Mouse (Mus musculus): ENCODE measurements around the gene Hoxa6. TPM values are rescaled to one million over a fixed set of nuclear protein-coding genes. Genes with fewer than 3 reads are reported as not detected.

Gene Hoxa6
- polyA plus RNA-seq, 1 experiment from 2014 or later: 2.8 TPM

DNA sequence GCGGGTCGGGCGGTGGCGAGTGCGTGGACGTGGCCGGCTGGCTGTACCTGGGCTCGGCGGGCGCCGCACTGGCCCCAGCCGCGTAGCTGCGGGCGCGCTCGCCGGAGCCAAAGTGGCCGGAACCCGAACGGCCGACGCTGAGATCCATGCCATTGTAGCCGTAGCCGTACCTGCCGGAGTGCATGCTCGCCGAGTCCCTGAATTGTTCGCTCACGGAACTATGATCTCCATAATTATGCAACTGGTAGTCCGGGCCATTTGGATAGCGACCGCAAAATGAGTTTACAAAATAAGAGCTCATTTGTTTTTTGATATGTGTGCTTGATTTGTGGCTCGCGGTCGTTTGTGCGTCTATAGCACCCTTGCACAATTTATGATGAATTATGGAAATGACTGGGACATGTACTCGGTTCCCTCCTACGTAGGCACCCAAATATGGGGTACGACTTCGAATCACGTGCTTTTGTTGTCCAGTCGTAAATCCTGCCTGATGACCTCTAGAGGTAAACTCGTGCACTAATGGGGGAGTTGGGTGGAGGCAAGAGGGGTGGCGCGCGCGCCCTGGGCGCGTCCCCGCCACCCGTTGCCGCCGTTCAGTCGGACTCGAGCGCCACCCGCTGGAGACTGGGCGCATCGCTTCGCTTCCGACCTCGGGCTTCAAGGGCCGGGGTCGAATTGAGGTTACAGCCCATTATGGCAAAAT is 4.3 kb downstream of the Hoxa6 start, which contains the start of gene Hoxa5:
Gene Hoxa5 (minus strand): TSS at position 538 of the 703 bp plus-strand sequence.
- Histone ChIP-seq H3K27me3 (ENCODE audit: insufficient read depth, low read length) (no peaks in the 10 kb centered on the region), H3K4me3 (replicated peaks; ENCODE audit: low read depth, low read length) (peak within 1 kb of the TSS; percentile 59), H3K9me3 (replicated peaks; ENCODE audit: low read length) (no peaks in the 10 kb centered on the region), H3K4me2 (ENCODE audit: low read length) (peak within 1 kb of the TSS; percentile 89), H3K36me3 (ENCODE audit: insufficient read depth, low read length) (0 out of 2 replicates have a peak, but pooled peaks cover 7% of the 10 kb centered on the region), H3K27ac (peak within 1 kb of the TSS; percentile 74), H3K9ac (ENCODE audit: low read depth, low read length) (peak within 1 kb of the TSS; percentile 76), H3K4me1 (replicated peaks; ENCODE audit: insufficient read depth, low read length) (peaks cover 32% of the 10 kb centered on the region)
- TF ChIP-seq CTCF (IDR thresholded peaks at IDR 0.05; ENCODE audit: low read depth): peak; percentile 89
- peak; percentile 74 for ATAC-seq (replicated peaks; ENCODE audit: low FRiP score, low read depth)
- peak; percentile 98 for DNase-seq (ENCODE audit: low spot score)
- 3% methylated on average over 65 of the region's 65 CpGs for WGBS

DNA sequence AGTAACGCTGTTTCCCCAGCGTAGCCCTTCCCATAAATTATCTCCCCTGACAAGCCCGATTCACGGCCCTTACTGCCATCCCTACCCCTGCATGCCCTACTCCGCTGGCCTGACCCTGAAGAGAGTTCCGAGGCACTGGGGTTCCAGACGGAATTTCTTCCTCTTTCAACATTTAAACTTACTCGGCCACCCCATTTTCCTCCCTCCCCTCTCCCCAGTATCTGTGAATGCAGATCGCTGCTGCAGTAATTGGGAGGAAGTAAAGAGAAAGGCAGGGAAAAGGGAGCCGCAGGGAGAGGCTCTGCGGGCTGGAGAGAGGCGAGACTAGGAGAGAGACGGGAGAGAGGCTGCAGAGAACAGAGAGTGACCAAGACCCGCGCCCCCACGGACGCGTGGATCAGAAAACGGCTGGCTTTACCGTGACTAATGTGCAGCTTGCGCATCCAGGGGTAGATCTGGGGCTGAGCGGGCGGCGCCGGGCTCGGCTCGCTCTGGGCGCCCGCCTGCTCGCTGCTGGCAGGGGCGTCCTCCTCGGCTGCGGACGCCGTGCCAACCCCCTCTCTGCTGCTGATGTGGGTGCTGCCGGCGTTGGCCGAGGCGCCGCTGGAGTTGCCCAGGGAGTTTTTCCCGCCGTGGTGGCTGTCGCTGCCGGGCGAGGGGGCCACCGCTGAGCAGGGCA is 5.0 kb downstream of the Hoxa6 start:
- H3K4me3 ChIP-seq (replicated peaks; ENCODE audit: low read depth, low read length): peak overlapping the region; percentile 59
- WGBS: 6% methylated on average over 44 of the region's 46 CpGs
- no peak for DNase-seq (ENCODE audit: low spot score)

DNA sequence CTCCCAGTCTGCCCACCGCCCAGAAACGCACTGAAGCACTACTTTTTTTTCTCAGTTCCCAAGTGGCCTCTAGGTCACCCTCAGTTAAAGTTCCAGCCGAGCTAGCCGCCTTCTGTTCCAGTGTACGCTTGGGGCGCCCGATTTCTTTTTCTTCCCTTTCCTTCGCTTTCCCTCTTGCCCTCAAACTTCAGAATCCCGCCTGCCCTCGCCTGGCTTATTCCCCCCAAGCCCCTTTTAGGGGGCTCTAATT is 5.5 kb downstream of the Hoxa6 start:
- no peaks in the 10 kb centered on the region for H3K9me3 ChIP-seq (replicated peaks; ENCODE audit: low read length)
- DNase-seq (ENCODE audit: low spot score) (peak; percentile 83), ATAC-seq (replicated peaks; ENCODE audit: low FRiP score, low read depth) (no peak)
- H3K4me3 ChIP-seq (replicated peaks; ENCODE audit: low read depth, low read length): peak overlapping the region; percentile 59
- peak; percentile 18; the same call in 1 of the 2 replicates for TF ChIP-seq CTCF (IDR thresholded peaks at IDR 0.05; ENCODE audit: low read depth)
- H3K4me2 ChIP-seq (ENCODE audit: low read length): peak overlapping the region; percentile 89
- no peaks in the 10 kb centered on the region for H3K27me3 ChIP-seq (ENCODE audit: insufficient read depth, low read length)
- H3K27ac ChIP-seq: peak overlapping the region; percentile 74
- H3K4me1 ChIP-seq (replicated peaks; ENCODE audit: insufficient read depth, low read length): peaks cover 30% of the 10 kb centered on the region
- 0 out of 2 replicates have a peak, but pooled peaks cover 11% of the 10 kb centered on the region for H3K36me3 ChIP-seq (ENCODE audit: insufficient read depth, low read length)
- 13% methylated on average over 10 of the region's 10 CpGs for WGBS
- H3K9ac ChIP-seq (ENCODE audit: low read depth, low read length): peak overlapping the region; percentile 76

More for the DNA sequence above, 5.0 kb downstream of the Hoxa6 start:
- H3K9me3 ChIP-seq (replicated peaks; ENCODE audit: low read length): no peaks in the 10 kb centered on the region
- no peaks in the 10 kb centered on the region for H3K27me3 ChIP-seq (ENCODE audit: insufficient read depth, low read length)
- 0 out of 2 replicates have a peak, but pooled peaks cover 10% of the 10 kb centered on the region for H3K36me3 ChIP-seq (ENCODE audit: insufficient read depth, low read length)
- TF ChIP-seq CTCF (IDR thresholded peaks at IDR 0.05; ENCODE audit: low read depth): 0 out of 2 replicates have a peak, but pooled peaks have one; percentile 1
- peak; percentile 6; the same call in 1 of the 2 replicates for ATAC-seq (replicated peaks; ENCODE audit: low FRiP score, low read depth)
- H3K9ac ChIP-seq (ENCODE audit: low read depth, low read length): peak overlapping the region; percentile 76
- peak overlapping the region; percentile 89 for H3K4me2 ChIP-seq (ENCODE audit: low read length)
- H3K27ac ChIP-seq: peak overlapping the region; percentile 74
- peaks cover 32% of the 10 kb centered on the region for H3K4me1 ChIP-seq (replicated peaks; ENCODE audit: insufficient read depth, low read length)

- peak overlapping the region; percentile 74 for H3K27ac ChIP-seq
- no peak for DNase-seq (ENCODE audit: low spot score)
- peaks cover 31% of the 10 kb centered on the region for H3K4me1 ChIP-seq (replicated peaks; ENCODE audit: insufficient read depth, low read length)
- TF ChIP-seq CTCF (IDR thresholded peaks at IDR 0.05; ENCODE audit: low read depth): no peak
- peak overlapping the region; percentile 59 for H3K4me3 ChIP-seq (replicated peaks; ENCODE audit: low read depth, low read length)
- no peaks in the 10 kb centered on the region for H3K27me3 ChIP-seq (ENCODE audit: insufficient read depth, low read length)
- H3K36me3 ChIP-seq (ENCODE audit: insufficient read depth, low read length): 0 out of 2 replicates have a peak, but pooled peaks cover 11% of the 10 kb centered on the region
- peak overlapping the region; percentile 89 for H3K4me2 ChIP-seq (ENCODE audit: low read length)
- peak overlapping the region; percentile 76 for H3K9ac ChIP-seq (ENCODE audit: low read depth, low read length)
- no peaks in the 10 kb centered on the region for H3K9me3 ChIP-seq (replicated peaks; ENCODE audit: low read length)
- 25% methylated on average over 22 of the region's 22 CpGs for WGBS
- no peak for ATAC-seq (replicated peaks; ENCODE audit: low FRiP score, low read depth)
Observed at GRCm38 (mm10) chr6:52202362-52203120, 6.0 kb downstream of the Hoxa6 start.

DNA sequence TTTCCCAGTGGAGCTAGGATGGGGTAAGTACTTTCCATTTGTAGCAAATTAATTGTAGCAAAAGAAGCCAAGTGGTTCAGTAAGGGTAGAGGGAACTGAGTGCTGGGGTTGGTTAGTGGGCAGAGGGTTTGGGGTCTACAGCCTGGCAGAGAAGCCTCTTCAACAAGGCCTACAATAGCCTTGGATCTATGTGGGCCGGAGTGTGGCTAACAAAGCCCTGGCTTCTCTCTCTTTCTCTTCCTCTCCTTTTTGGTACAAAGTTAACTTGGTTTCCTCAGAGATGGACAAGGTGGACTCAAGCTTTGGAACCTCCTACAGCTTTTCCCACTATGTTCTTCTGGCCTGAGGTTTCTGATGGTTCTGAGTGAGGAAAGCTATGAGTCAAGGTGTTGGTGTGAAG is 7.3 kb downstream of the Hoxa6 start:
- Histone ChIP-seq H3K27me3 (ENCODE audit: insufficient read depth, low read length) (no peaks in the 10 kb centered on the region), H3K9me3 (replicated peaks; ENCODE audit: low read length) (no peaks in the 10 kb centered on the region), H3K4me3 (replicated peaks; ENCODE audit: low read depth, low read length) (no peak overlapping the region; the same call in 1 of the 2 replicates), H3K27ac (no peak overlapping the region), H3K9ac (ENCODE audit: low read depth, low read length) (no peak overlapping the region), H3K4me1 (replicated peaks; ENCODE audit: insufficient read depth, low read length) (peaks cover 24% of the 10 kb centered on the region), H3K36me3 (ENCODE audit: insufficient read depth, low read length) (0 out of 2 replicates have a peak, but pooled peaks cover 11% of the 10 kb centered on the region), H3K4me2 (ENCODE audit: low read length) (peak overlapping the region; percentile 0; the same call in 1 of the 2 replicates)
- WGBS: 56% methylated on average over 1 of the region's 1 CpGs
- no peak for DNase-seq (ENCODE audit: low spot score)
- TF ChIP-seq CTCF (IDR thresholded peaks at IDR 0.05; ENCODE audit: low read depth): no peak
- no peak for ATAC-seq (replicated peaks; ENCODE audit: low FRiP score, low read depth)

Data from kidney, postnatal 0 days (tissue).